Mouse (Mus musculus) retina, embryonic 14.5 days (tissue): ENCODE data around the gene Smg6.

Experiments
- DNase-seq: peaks from one replicate; pipeline ENCODE4 v3.0.0-alpha.2; 2015; ENCODE audit warnings: low spot score

Smg6 gene

GRCm38 (mm10) chr11:75049146-75049545 lies 123.5 kb downstream of the Smg6 start:
- no peak for DNase-seq

DNA sequence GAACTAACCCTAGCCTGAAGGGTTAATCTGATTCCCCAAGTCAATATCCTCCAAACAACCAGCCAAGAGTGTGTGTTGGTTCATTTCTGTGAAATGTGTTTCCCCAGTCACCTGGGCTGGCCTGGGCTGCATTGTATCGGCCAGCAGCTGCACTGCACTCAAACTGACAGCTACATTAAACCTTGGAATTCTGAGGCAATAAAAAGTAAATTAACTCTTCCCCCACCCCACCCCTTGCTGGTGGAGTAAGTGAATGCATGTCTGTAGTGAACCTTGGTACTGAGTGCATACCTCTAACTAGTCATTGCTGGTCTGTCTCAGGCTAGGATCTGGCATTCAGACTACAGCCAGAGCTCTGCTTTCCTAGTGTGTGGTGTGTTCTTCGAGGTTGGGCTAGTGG lies 124.2 kb downstream of the Smg6 start:
- DNase-seq = no peak

DNA sequence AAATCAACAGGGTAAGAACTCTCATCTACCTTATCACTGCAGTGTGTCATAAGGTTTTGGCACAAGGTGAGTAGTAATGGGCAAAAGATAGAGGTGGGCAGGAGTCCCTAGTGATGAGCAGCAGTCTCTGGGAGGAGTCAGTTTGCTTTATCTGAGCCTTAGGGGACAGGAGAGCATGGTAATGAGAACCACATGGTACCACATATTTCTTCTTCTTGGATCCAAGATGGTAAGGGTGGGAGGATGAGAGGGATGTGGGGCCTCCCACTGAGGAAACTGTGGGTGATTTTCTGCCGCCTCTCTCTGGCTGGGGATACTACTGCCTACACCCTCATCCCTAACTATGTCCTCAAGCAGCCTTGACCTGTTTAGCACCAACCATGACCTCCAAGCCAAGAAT lies 125.6 kb downstream of the Smg6 start:
- no peak for DNase-seq

GRCm38 (mm10) chr11:75051712-75052550 lies 126.3 kb downstream of the Smg6 start:
- no peak for DNase-seq

DNA sequence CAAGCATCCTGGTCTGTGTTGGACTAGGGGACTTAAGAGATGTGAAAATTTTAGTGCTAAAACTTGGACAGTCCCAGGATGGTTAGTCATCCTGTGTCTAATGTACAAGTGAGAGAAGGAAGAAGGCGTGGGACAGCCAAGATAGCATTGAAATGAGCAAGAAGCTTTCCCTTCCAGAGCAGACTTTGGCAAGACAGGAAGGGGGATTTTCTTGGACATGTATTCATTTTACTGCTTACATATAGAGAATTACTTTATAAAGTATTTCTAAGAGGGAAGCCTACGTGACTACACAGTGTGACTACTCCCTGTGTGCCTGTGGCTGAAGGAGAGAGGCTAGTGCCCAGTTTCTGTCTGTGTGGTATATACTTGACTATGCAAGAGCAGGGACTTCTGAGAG lies 127.4 kb downstream of the Smg6 start:
- DNase-seq = no peak

- DNase-seq = no peak
These were observed 128.1 kb downstream of the Smg6 start for GRCm38 (mm10) chr11:75053722-75054121.

GRCm38 (mm10) chr11:75054184-75054877 lies 128.7 kb downstream of the Smg6 start:
- DNase-seq = no peak

DNA sequence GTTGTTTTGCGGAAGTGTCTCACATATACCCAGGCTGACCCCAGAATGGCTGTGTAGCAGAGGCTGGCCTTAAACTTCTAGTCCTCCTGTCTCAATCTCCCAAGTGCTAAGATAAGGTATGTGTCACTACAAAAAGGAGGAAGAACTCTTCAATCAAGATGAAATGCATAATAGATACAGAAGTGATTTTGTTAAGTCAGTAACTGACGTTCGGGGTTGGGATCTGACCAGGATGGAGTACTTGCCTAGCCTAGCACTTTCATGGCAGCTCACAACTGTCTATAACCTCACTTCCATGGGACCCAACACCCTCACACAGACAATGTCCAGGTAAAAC lies 129.2 kb downstream of the Smg6 start:
- no peak for DNase-seq

DNA sequence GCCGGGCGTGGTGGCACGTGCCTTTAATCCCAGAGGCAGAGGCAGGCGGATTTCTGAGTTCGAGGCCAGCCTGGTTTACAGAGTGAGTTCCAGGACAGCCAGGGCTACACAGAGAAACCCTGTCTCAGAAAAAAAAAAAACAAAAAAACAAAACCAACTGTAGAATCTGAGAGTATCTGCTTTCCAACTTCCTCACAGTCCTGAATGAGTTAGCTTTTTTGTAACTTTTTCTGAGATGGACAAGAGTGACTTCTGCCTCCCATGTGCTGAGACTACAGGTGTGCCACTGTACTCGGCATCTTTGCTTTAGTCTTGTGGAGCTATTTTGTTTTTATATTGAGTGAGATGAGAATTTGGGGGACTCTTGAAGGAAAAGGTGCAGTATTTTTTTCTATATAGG lies 137.0 kb downstream of the Smg6 start:
- DNase-seq = no peak

- DNase-seq = no peak
These were observed 138.6 kb downstream of the Smg6 start for GRCm38 (mm10) chr11:75064266-75064665.

- DNase-seq = no peak
These were observed 145.7 kb downstream of the Smg6 start for GRCm38 (mm10) chr11:75071352-75071751.

- DNase-seq = no peak
These were observed 147.5 kb downstream of the Smg6 start for GRCm38 (mm10) chr11:75072932-75073625.

DNA sequence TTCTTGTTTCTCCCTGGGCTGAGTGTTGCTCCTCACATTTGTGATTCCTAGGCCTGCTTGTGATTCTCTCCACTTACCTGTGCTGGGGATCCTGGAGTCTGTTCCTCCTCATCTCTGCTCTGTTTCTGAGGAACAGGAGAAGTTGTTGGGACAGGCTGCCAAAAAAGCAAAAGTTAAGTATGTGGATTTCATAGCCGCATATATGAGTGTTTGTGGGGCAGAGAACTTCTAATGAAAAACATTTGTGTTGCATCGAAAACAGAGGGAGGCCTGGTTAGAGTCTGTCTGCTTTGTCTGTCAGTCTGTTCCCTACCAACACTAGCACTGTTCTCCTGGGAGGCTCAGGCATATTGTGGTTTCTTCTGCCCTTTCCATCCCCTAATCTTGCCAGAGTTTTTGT lies 148.1 kb downstream of the Smg6 start:
- no peak for DNase-seq

DNA sequence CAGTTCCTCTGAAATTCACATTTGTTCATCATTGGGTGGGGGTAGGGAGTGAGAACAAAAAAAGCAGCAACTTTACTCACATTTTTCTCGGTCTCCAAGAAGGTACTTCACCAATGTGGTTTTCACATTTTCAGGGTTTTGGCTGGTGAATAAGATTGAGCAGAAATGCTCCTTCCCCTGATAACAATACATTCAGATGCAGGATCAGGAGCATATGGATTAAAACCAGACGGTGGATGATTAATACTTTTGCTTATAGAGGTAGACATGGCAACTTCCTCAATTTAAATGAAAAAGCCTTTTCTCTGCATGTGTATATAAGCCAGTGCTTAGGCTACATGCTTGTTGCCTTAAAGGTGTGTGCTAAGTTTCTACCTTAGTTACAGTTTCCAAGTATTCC lies 148.9 kb downstream of the Smg6 start:
- no peak for DNase-seq

- no peak for DNase-seq
These were observed 153.0 kb downstream of the Smg6 start for GRCm38 (mm10) chr11:75078616-75079015.

DNA sequence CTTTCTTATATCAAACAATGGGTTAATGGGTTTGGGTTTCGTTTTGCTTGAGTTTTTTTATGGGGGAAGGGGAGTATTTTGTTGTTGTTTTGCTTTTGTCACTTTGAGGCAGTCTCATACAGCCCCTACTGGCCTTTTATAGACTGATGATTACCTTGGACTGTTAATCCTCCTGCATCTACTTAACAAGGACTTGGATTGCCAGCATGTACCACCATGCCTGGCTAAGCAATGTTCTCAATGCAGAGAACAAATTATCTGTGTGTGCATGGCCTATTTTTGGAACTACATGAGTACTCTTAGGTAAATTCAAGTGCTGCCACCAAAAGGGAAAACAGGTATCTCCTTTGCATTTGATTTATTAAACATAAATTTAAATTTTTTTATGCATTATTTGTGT lies 157.4 kb downstream of the Smg6 start:
- no peak for DNase-seq

DNA sequence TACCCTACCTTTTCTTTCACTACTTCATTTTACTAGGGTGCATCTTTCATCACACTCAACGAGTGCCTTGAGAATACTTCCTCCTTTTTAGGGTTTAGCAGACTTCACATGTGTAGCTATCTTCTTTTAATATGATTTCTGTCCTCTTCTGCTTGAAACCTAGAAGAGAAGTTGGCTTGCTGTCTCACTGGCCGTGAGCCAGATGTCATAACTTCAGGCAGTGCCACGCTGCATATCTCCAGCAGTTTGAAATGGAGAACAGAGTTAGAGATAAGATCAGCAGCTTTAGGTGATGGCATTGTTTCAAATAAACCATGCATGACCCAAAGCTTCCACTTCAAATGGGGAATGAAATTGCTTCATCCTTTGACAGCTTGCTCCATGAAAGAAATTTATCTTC lies 166.5 kb downstream of the Smg6 start:
- no peak for DNase-seq

- DNase-seq = no peak
These were observed 167.0 kb downstream of the Smg6 start for GRCm38 (mm10) chr11:75092656-75093055.

- no peak for DNase-seq
These were observed 169.1 kb downstream of the Smg6 start for GRCm38 (mm10) chr11:75094759-75095158.

GRCm38 (mm10) chr11:75102763-75103339 lies 177.2 kb downstream of the Smg6 start:
- no peak for DNase-seq

DNA sequence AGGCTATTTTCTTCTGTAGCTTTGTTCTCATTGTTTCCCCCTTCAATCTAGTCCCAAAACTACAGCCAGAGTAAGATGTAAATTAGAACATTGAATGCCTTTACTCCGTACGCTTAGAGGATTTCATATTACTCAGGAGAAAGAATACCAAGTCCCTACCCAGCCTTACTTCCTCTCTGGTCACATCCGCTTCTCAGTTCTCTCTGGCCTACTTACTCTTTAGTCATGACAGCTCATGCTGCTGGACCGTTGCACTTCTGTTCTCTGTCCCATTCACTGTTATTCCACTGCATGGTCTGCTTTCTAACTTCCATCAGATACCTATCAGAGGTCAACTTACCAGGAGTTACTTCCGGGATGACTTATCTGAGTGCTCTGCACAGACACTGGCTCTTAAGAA lies 181.0 kb downstream of the Smg6 start:
- DNase-seq = no peak

DNA sequence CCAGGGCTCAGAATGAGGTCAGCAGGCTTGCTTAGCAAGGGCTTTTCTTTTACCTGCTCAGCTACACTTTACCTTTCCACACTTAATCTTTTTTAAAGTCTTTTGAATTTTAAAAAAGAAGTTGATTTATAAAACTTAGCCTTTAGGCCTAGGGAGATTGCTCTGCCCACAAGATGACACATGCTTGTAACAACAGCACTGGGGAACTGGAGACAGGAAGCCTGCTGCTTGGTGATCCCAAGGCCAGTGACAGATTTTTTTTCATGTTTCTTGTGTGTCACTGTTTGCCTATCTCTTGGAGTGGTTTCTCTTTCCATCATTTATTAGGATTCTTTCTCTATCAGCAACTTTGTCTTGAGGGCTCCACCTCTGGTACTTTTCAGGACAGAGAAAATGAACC lies 183.3 kb downstream of the Smg6 start:
- DNase-seq = no peak

DNA sequence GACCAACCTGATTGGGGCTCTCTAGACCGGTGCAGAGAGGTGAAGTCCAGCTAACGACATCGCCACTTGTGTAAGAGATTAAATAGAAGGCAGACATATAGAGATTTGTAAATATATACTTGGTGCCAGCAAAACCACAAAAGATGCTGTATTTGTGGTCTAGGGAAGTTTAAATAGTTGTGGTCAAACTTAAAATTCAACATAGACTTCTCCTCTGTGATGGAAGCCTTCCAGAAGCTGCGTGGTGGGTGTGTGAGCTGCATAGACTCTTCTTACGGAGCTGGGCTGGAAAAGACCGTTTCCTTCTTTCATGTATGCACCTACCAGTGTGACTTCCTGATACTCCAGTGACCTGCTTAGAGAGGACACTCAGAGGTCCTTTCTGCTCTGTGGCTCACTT lies 190.8 kb downstream of the Smg6 start:
- DNase-seq = no peak
